Mouse (Mus musculus) right cerebral cortex, postnatal 4 days (tissue): ENCODE data around the gene Cic.
"Not testable (repeated sequence)": the region's sequence is repeated elsewhere in the genome, so short reads cannot be mapped to it uniquely, and the experiment has no call there.

Experiments
- DNase-seq: peaks from one replicate; pipeline ENCODE4 v3.0.0-alpha.2; 2022

The Cic gene

GRCm38 (mm10) chr7:25244562-25245369, 22.7 kb upstream of the Cic start:
- no peak for DNase-seq

GRCm38 (mm10) chr7:25246079-25246758, 21.3 kb upstream of the Cic start:
- DNase-seq, result peak; percentile 78

GRCm38 (mm10) chr7:25246759-25247137, 20.8 kb upstream of the Cic start:
- no peak for DNase-seq

- no peak for DNase-seq
Observed at GRCm38 (mm10) chr7:25247498-25247897, 20.0 kb upstream of the Cic start.

GRCm38 (mm10) chr7:25248018-25248647, 19.4 kb upstream of the Cic start:
- peak; percentile 66 for DNase-seq

- DNase-seq, result no peak
Observed at GRCm38 (mm10) chr7:25248846-25249313, 18.6 kb upstream of the Cic start.

GRCm38 (mm10) chr7:25249314-25250140, 18.0 kb upstream of the Cic start:
- DNase-seq, result peak; percentile 74

- DNase-seq, result peak; percentile 97
Observed at GRCm38 (mm10) chr7:25250141-25250972, 17.1 kb upstream of the Cic start, which contains the start of gene Erf. Erf (minus strand) TSS chr7:25250761.

GRCm38 (mm10) chr7:25251071-25251791, 16.3 kb upstream of the Cic start:
- DNase-seq, result peak; percentile 69

GRCm38 (mm10) chr7:25251822-25252221, 15.7 kb upstream of the Cic start:
- no peak for DNase-seq

GRCm38 (mm10) chr7:25261896-25262295, 5.6 kb upstream of the Cic start:
- DNase-seq, result no peak

- no peak for DNase-seq
Observed at GRCm38 (mm10) chr7:25263968-25264870, 3.3 kb upstream of the Cic start.

- not testable (repeated sequence) for DNase-seq
Observed at GRCm38 (mm10) chr7:25265743-25266142, 1.8 kb upstream of the Cic start.

- DNase-seq, result no peak
Observed at GRCm38 (mm10) chr7:25266180-25266962, 1.1 kb upstream of the Cic start.

GRCm38 (mm10) chr7:25267751-25268463, 403 bp downstream of the Cic start:
- DNase-seq, result peak; percentile 98

GRCm38 (mm10) chr7:25268588-25268987, 1.1 kb downstream of the Cic start:
- no peak for DNase-seq

- DNase-seq, result peak; percentile 14
Observed at GRCm38 (mm10) chr7:25269029-25269428, 1.5 kb downstream of the Cic start.

- DNase-seq, result no peak
Observed at GRCm38 (mm10) chr7:25269545-25270271, 2.2 kb downstream of the Cic start.
